Mouse (Mus musculus) cerebellum, adult 8-10 months (tissue): Measurements from ENCODE around the gene Cdr2l.
"Not testable (repeated sequence)": the region's sequence is repeated elsewhere in the genome, so short reads cannot be mapped to it uniquely, and the experiment has no call there.

ENCODE experiments used
- DNase-seq: peaks from one replicate; pipeline ENCODE4 v3.0.0; 2022

Gene Cdr2l

GRCm38 (mm10) chr11:115372015-115372414 is 9.7 kb upstream of the Cdr2l start:
- DNase-seq = no peak

- no peak for DNase-seq
Observed at GRCm38 (mm10) chr11:115372737-115373136, 9.0 kb upstream of the Cdr2l start.

- peak; percentile 82 for DNase-seq
Observed at GRCm38 (mm10) chr11:115373805-115374694, 7.7 kb upstream of the Cdr2l start.

GRCm38 (mm10) chr11:115374695-115375425 is 6.9 kb upstream of the Cdr2l start:
- DNase-seq = no peak

GRCm38 (mm10) chr11:115376722-115377121 is 5.0 kb upstream of the Cdr2l start:
- DNase-seq = no peak

- no peak for DNase-seq
Observed at GRCm38 (mm10) chr11:115377254-115377653, 4.5 kb upstream of the Cdr2l start.

- DNase-seq = no peak
Observed at GRCm38 (mm10) chr11:115377854-115378253, 3.9 kb upstream of the Cdr2l start.

GRCm38 (mm10) chr11:115381276-115381675 is 440 bp upstream of the Cdr2l start:
- DNase-seq = no peak

- DNase-seq = no peak
Observed at GRCm38 (mm10) chr11:115382891-115383290, 1.2 kb downstream of the Cdr2l start.

GRCm38 (mm10) chr11:115383701-115384474 is 2.2 kb downstream of the Cdr2l start:
- no peak for DNase-seq

GRCm38 (mm10) chr11:115384587-115384986 is 2.9 kb downstream of the Cdr2l start:
- no peak for DNase-seq

GRCm38 (mm10) chr11:115386859-115387258 is 5.1 kb downstream of the Cdr2l start:
- not testable (repeated sequence) for DNase-seq

GRCm38 (mm10) chr11:115391358-115391757 is 9.6 kb downstream of the Cdr2l start:
- no peak for DNase-seq

- DNase-seq = peak; percentile 76
Observed at GRCm38 (mm10) chr11:115393721-115394325, 12.1 kb downstream of the Cdr2l start.

GRCm38 (mm10) chr11:115398085-115398484 is 16.4 kb downstream of the Cdr2l start:
- no peak for DNase-seq

- no peak for DNase-seq
Observed at GRCm38 (mm10) chr11:115400126-115400525, 18.4 kb downstream of the Cdr2l start.

GRCm38 (mm10) chr11:115400630-115401391 is 19.1 kb downstream of the Cdr2l start:
- DNase-seq = peak; percentile 77

- peak; percentile 87 for DNase-seq
Observed at GRCm38 (mm10) chr11:115403338-115404124, 21.8 kb downstream of the Cdr2l start, which contains the start of gene Mrpl58. TSS of gene Mrpl58 (plus strand) at chr11:115403752.

- no peak for DNase-seq
Observed at GRCm38 (mm10) chr11:115405723-115406122, 24.0 kb downstream of the Cdr2l start.

GRCm38 (mm10) chr11:115406858-115407401 is 25.2 kb downstream of the Cdr2l start:
- no peak for DNase-seq
